Mouse (Mus musculus) limb, embryonic 10.5 days (tissue): ENCODE measurements around the gene Bard1. TPM values are rescaled to one million over a fixed set of nuclear protein-coding genes. Genes with fewer than 3 reads are reported as not detected.

Source experiments
- DNase-seq: peaks from one replicate; pipeline ENCODE4 v3.0.0-alpha.2; 2017; ENCODE audit warnings: low spot score
- H3K27ac ChIP-seq: fragments of 300-500 bp; sonication (generic); 2 replicates; pipeline ENCODE4 v1.5.1; 2016; ENCODE audit warnings: mild to moderate bottlenecking
- H3K27me3 ChIP-seq: fragments of 300-500 bp; sonication (generic); 2 replicates; pipeline ENCODE4 v1.6.1; 2016; ENCODE audit warnings: low read depth, mild to moderate bottlenecking; ENCODE audit not compliant: poor library complexity, severe bottlenecking
- H3K36me3 ChIP-seq: fragments of 300-500 bp; sonication (generic); 2 replicates; pipeline ENCODE4 v1.6.1; 2016; ENCODE audit warnings: mild to moderate bottlenecking, moderate library complexity
- H3K4me1 ChIP-seq: fragments of 300-500 bp; sonication (generic); 2 replicates; pipeline ENCODE4 v1.6.1; 2016
- H3K4me3 ChIP-seq: fragments of 300-500 bp; sonication (generic); 2 replicates; pipeline ENCODE4 v1.5.1; 2016; ENCODE audit warnings: mild to moderate bottlenecking, moderate library complexity
- H3K9me3 ChIP-seq: fragments of 300-500 bp; sonication (generic); replicated peaks from 2 replicates; pipeline ENCODE4 v1.6.1; 2016; ENCODE audit warnings: mild to moderate bottlenecking
- WGBS: fragments of 180-500 bp; shearing (Covaris S2); methylation state at CpG from one replicate; pipeline ENCODE4 v1.1.7; 2016; 5-methylcytosine and 5-hydroxymethylcytosine counted together
- polyA plus RNA-seq: library from polyadenylated mRNA; unstranded; fragments of >200 nt; fragmentation: Nextera tagmentation; extraction: Ambion mirVana; gene quantifications from 2 replicates; pipeline ENCODE4 v1.2.1, GENCODE M21; 2016

Bard1 gene
- polyA plus RNA-seq, 1 experiment from 2014 or later = 3.1 TPM

DNA sequence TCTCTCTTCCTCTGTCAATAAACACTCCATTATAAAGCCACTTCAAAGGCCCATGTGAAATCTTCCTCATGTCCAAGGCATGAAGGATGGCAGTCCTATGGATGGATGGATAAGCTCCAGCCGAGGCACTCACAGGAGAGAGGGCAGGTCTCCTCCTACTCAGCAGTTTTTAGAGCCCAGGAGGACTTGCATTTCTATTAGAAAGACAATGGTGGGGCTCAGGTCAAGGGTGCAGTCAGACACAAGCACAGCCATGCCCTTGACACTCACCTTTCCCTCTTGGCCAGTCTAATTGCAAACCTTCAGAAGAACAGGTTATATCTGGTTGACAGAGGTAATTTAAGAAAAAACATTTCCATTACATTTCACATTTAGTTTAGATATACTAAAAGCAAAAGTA lies 67.4 kb downstream of the Bard1 start:
- H3K27ac ChIP-seq = no peak overlapping the region
- no peaks in the 10 kb centered on the region for H3K27me3 ChIP-seq
- 70% methylated on average over 1 of the region's 1 CpGs for WGBS
- no peaks in the 10 kb centered on the region for H3K4me1 ChIP-seq
- no peaks in the 10 kb centered on the region for H3K9me3 ChIP-seq
- H3K4me3 ChIP-seq = no peak overlapping the region
- DNase-seq = no peak
- peaks cover 14% of the 10 kb centered on the region for H3K36me3 ChIP-seq

DNA sequence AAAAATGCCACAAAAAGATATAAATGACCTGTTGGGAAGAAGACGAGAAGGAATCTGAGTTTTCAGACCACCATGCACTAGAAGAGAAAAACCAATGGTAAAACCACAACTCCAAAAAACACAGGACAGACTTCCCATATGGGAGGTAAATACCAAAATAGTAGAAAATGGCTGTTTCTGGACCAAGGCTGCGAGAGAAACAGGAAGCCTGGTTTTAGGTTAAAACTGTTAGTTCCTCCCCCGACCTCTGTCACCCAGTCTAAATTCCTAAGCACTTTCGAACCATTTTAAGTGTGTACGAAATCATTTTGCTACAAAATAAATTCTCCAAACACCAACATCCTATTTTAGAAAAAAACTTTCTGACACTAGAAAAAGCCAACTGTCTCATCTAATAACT lies 80.2 kb downstream of the Bard1 start:
- no peaks in the 10 kb centered on the region for H3K27me3 ChIP-seq
- H3K27ac ChIP-seq = no peak overlapping the region
- no peaks in the 10 kb centered on the region for H3K4me1 ChIP-seq
- H3K4me3 ChIP-seq = no peak overlapping the region
- H3K9me3 ChIP-seq = no peaks in the 10 kb centered on the region
- peaks cover 7% of the 10 kb centered on the region for H3K36me3 ChIP-seq
- DNase-seq = no peak
- WGBS = 86% methylated on average over 5 of the region's 5 CpGs

DNA sequence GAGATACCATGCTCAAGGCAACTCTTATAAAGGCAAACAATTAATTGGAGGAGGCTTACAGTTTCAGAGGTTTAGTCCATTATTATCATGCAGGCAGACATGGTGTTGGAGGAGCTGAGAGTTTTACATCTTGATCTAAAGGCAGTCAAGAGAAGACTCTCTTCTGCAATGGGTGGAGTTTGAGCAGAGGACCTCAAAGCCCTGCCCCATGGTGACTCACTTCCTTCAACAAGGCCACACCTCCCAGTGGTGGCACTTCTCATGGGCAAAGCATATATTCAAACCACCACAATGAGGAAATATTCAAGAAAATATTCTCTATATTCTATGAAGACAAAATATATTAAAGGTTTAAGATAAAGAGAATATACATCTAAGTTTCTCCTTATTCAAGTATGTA lies 88.6 kb downstream of the Bard1 start:
- no peak overlapping the region for H3K27ac ChIP-seq
- no peaks in the 10 kb centered on the region for H3K36me3 ChIP-seq
- no peaks in the 10 kb centered on the region for H3K4me1 ChIP-seq
- H3K4me3 ChIP-seq = no peak overlapping the region
- H3K27me3 ChIP-seq = no peaks in the 10 kb centered on the region
- DNase-seq = no peak
- no peaks in the 10 kb centered on the region for H3K9me3 ChIP-seq

DNA sequence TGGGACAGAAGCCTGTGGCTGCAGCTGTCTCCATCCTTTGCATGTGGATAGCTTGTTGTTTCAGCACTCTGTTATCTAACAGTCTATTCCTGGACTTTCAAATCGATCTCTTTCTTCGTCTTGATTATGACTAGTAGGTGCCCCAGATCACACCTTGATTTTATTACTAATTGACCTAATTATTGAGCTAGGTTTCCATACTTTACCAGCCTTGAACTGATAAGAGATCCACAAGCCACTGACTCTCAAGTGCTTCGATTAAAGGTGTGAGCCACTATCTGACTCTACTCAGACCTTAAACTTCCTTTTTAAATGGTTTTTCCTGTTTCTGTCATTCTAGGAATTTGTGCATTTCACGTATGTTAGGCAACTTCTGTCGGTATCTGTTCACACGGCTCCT lies 96.9 kb downstream of the Bard1 start:
- no peak for DNase-seq
- Histone ChIP-seq H3K27me3 (no peaks in the 10 kb centered on the region), H3K36me3 (no peaks in the 10 kb centered on the region), H3K4me3 (no peak overlapping the region), H3K4me1 (no peaks in the 10 kb centered on the region), H3K9me3 (no peaks in the 10 kb centered on the region), H3K27ac (no peak overlapping the region)
- WGBS = 93% methylated on average over 6 of the region's 6 CpGs

DNA sequence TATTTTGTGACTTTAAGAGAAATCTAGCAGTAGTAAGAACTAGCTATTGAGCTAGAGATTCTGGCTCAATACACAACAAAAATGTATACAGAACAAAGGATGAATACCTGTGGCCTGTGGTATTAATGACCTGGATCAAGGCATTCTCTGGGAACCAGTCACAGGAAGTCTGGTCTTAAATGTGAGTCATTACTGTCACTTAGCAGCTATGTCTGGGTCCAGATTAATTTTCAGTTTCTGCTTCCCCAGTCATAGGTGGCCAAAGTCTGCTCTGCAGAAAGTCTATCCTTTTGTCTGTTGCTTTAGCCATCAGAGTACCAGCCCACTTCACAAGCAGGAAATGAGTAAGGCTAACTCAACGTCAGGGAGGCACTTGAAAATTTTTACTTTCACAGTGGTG lies 98.8 kb downstream of the Bard1 start:
- Histone ChIP-seq H3K9me3 (no peaks in the 10 kb centered on the region), H3K4me1 (no peaks in the 10 kb centered on the region), H3K27me3 (no peaks in the 10 kb centered on the region), H3K4me3 (no peak overlapping the region), H3K36me3 (no peaks in the 10 kb centered on the region), H3K27ac (no peak overlapping the region)
- whole genome bisulfite sequencing = 65% methylated on average over 1 of the region's 1 CpGs
- no peak for DNase-seq

DNA sequence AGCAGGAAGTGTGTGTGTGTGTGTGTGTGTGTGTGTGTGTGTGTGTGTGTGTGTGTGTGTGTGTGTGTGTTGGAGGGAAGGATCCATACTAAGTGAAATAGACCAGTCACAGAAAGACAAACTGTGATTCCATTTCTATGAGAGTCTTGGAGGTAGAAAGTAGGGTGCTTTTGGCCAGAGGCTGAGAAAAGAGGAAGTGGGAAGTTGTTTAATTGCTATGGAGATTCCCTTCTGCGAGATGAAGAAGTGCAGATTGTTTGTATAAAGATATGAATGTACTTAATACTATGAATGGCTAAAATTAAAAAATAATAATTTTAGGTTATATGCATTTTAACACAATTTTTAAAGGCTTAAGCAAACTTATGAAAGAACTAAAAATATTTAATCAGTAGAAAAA lies 99.2 kb downstream of the Bard1 start:
- Histone ChIP-seq H3K9me3 (no peaks in the 10 kb centered on the region), H3K4me1 (no peaks in the 10 kb centered on the region), H3K27ac (no peak overlapping the region), H3K4me3 (no peak overlapping the region), H3K36me3 (no peaks in the 10 kb centered on the region), H3K27me3 (no peaks in the 10 kb centered on the region)
- WGBS = 87% methylated on average over 1 of the region's 1 CpGs
- no peak for DNase-seq

DNA sequence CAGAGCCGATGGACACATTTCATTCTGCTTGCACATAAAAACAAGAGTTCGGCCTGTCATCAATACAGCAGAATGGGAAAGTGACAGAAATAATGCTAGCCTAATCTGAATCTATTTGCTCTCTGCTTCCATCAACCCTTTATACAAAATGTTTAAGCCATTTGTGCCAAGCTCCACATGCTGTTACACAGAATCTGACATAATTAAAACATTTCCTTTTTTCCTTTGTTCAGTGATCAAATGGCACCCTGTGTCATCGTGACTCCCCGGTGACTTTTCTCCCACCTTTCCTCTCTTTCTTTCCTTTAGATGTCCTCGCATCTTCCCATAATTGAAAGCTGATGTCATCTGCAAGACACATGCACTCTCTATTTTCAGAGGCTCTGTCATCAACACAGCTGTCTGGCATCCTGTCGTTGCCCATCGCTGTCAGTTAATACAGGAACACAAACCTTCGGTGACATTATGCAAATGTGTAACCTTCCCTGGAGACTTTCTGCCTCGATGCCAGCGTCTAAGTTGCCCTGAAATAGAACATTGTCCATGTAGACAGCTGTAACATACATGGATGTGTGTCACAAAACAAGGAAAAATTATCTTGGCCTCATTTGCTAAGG lies 105.5 kb downstream of the Bard1 start:
- Histone ChIP-seq H3K4me1 (no peaks in the 10 kb centered on the region), H3K9me3 (no peaks in the 10 kb centered on the region), H3K4me3 (no peak overlapping the region), H3K27ac (no peak overlapping the region), H3K27me3 (no peaks in the 10 kb centered on the region), H3K36me3 (no peaks in the 10 kb centered on the region)
- WGBS = 75% methylated on average over 10 of the region's 10 CpGs
- no peak for DNase-seq

DNA sequence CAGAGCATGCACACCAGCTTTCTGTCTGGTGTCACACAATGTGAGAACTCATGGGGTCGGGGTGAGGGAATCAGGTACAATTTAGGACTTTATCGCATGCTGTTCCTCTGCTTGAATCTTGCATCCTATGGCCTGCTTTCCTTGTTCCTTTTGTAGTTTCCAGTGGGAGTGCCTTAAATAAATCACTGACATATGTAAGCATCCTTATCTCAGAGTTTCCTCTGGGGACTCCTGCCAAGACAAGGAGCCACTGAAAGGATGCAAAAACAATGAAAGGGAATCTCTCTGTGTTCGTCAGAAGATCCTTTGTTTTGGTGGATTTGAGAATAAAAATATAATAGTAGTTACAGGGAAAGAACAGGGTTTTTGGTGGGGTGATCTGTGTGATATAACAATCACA lies 106.2 kb downstream of the Bard1 start:
- 88% methylated on average over 3 of the region's 3 CpGs for WGBS
- Histone ChIP-seq H3K4me1 (no peaks in the 10 kb centered on the region), H3K4me3 (no peak overlapping the region), H3K36me3 (no peaks in the 10 kb centered on the region), H3K27me3 (no peaks in the 10 kb centered on the region), H3K9me3 (no peaks in the 10 kb centered on the region), H3K27ac (no peak overlapping the region)
- no peak for DNase-seq
